Mouse (Mus musculus) gonadal fat pad, adult 2 months (tissue): ENCODE data around the gene Gabrq. TPM values are rescaled to one million over a fixed set of nuclear protein-coding genes. Genes with fewer than 3 reads are reported as not detected.
A peak's percentile ranks its signal among the peaks of the same experiment; 100 is the strongest.

Source experiments
- DNase-seq: peaks from one replicate; pipeline ENCODE4 v3.0.0-alpha.2; 2012; ENCODE audit warnings: low read depth
- polyA plus RNA-seq: library from polyadenylated mRNA; depleted of rRNA; stranded (reverse); fragments of >200 nt; gene quantifications from 2 replicates; pipeline ENCODE4 v1.2.3, GENCODE M21; 2012; rRNA removed

Gene Gabrq
- 0.15 and 0.22 TPM in 2 replicates for polyA plus RNA-seq

DNA sequence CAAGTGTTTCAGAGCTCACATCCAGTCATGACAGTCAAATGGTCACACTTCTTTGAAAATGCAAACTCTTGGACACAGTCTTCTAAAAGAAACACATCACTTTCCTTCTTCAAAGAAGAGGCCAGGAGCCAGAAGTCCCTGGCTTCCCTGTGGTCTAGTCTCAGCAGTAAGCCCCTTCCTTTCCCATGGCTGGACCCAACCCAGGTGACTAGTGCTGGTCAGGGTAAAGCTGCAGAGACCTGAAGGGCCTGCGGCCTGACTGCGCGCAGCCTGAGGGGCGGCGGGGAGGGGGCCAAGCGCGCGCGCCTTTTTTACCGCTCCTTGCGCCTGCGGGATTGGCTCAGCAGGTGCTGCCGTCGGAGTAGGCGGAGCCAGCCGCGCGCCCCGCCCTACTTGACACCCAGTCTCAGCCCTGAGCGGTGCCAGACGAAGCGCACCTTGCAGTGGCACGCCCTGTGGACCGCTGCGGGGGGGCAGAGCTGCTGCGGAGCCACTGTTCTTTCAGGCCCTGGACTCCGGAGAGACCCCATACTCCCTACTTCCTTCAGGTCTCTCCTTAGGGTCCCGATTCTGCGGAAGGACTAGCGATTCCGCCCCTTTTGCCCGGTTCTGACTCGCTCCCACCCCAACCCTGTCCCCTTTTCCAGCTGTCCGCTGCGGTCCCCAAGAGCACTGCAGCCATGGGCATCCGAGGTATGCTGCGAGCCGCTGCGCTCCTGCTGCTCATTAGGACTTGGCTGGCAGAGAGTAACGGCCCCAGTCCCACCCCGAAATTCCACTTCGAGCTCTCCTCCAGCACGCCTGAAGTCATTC is at the start of gene Gabrq:
TSS of gene Gabrq (plus strand) at position 403 of the 813 bp plus-strand sequence.
- DNase-seq = no peak

DNA sequence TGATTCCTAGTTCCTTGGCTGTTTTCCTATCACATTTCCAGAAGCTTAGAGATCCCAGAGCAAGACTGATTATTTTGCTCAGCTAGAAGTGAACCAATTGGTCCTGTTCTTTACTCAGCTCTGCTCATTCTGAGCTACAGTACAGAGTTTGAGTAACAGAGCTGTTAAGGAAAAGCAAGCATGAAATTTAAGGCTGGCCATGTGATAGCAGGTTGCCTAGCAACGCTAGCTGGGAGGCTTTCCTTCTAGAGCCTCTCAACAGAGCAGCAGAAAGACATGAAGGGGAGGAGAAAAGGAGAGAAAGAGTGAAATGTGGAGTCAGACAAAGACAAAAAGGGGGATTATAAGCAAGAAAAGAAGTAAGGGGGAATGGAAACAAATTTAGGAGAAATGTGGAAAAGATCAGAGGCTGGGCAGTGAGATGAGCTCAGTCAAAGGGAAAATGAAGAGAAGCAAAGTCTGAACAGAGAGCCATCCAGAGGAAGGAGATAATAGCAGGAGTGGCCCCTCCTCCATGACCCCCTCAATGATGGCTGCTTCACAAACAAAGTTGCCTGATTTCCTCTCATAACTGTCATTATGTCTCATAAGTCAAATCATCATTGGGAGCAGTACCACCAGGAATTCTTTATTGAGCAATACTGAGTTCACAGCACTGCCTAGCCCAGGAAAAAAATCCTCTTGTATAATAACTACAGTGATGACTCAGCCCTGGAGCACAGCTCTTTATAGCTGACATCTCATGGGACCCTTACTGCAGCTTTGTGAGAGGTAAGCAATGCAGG is 36.0 kb upstream of the Gabrq start:
- no peak for DNase-seq

DNA sequence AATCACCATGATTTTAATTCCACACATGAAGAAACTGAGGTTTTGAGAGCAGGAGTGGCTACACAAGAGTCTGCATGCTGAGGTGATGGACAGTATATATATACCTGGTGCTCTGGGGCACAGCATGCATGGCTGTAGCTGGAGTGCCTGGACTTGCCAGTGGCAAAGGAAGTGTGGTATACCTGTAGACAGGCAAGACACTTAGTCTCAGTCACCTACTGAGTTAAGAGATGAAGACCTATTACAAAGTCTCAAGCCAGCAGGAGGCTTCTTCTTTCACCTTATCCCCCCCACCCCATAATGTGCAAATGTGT is 35.5 kb upstream of the Gabrq start:
- no peak for DNase-seq

DNA sequence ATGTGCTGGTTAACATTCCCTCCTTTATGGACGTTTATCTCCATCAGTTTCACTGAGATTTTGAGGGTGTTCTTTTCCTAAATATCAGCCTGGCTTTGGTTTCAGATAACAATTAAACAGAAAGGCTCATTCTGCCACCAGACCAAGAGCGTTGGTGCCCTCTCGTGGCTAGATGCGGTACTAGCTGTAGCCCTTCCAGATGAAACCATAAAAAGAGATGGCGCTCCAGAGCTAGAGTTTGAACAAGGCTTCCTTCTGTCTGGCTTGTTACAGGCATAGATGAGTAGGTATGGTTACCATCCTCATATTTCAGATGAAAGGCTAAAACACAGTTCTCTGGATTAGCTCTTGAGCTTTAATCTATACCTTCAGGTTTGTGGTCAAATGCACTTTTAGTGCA is 5.4 kb upstream of the Gabrq start:
- DNase-seq = peak; percentile 8

- no peak for DNase-seq
These were observed 1.7 kb upstream of the Gabrq start for GRCm38 (mm10) chrX:72823310-72823709.

DNA sequence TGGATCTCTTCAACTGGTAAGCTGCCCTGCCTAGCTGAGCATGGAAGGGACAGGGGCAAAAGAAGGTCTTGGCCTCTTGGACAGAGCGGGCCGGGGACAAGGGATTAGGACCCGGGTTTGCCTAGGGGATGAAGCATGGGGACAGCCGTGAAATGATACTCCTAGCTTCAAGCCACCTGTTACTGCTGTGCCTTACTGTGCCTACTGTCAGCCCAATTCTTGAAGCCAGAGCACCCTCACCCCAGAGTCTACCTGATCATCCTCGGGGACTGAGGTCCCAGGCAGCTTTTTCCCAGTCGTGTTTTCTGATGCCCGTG is 569 bp downstream of the Gabrq start:
- DNase-seq = no peak

Other genes with a start within 250 kb of the Gabrq start
- gene Gabra3, start 168.3 kb upstream of the Gabrq start, polyA plus RNA-seq = 4.0 and 4.6 TPM in 2 replicates
- 9.4 and 11.9 TPM in 2 replicates for gene Cetn2, start 93.2 kb downstream of the Gabrq start, polyA plus RNA-seq
- 81.3 and 90.9 TPM in 2 replicates for gene Nsdhl, start 93.4 kb downstream of the Gabrq start, polyA plus RNA-seq
- 157 and 194 TPM in 2 replicates for gene Zfp185, start 162.2 kb downstream of the Gabrq start, polyA plus RNA-seq
- not detected in 2 replicates for gene Pnma5, start 211.9 kb downstream of the Gabrq start, polyA plus RNA-seq
- 0.03 TPM in 1 of 2 replicates, not detected in the other for gene Pnma3, start 239.6 kb downstream of the Gabrq start, polyA plus RNA-seq